Mouse (Mus musculus) G1E (cell line): ENCODE measurements around the gene S100a6. TPM values are rescaled to one million over a fixed set of nuclear protein-coding genes. Genes with fewer than 3 reads are reported as not detected.

Experiments used
- ATAC-seq: 2 replicates; pipeline ENCODE4 v1.8.0; 2016; ENCODE audit warnings: mild to moderate bottlenecking; ENCODE audit not compliant: insufficient number of reproducible peaks, poor library complexity, low FRiP score, severe bottlenecking; ENCODE audit errors: extremely low read depth
- DNase-seq: peaks from one replicate; pipeline ENCODE4 v3.0.0; 2012; ENCODE audit warnings: low spot score
- H3K27me3 ChIP-seq: 2 replicates; pipeline ENCODE4 v1.6.1; 2012; ENCODE audit warnings: mild to moderate bottlenecking, low read length, inconsistent platforms; ENCODE audit not compliant: insufficient read depth
- H3K36me3 ChIP-seq: replicated peaks from 2 replicates; pipeline ENCODE3; 2012; ENCODE audit warnings: mild to moderate bottlenecking, inconsistent platforms
- H3K4me1 ChIP-seq: 2 replicates; pipeline ENCODE4 v1.6.1; 2012; ENCODE audit warnings: low read depth, low read length, inconsistent platforms, mixed read lengths; ENCODE audit not compliant: insufficient read depth
- H3K4me3 ChIP-seq: 2 replicates; pipeline ENCODE4 v1.5.1; 2012; ENCODE audit warnings: low read depth, mild to moderate bottlenecking, inconsistent platforms, low read length, moderate library complexity, mixed read lengths
- H3K9me3 ChIP-seq: replicated peaks from 2 replicates; pipeline ENCODE4 v1.6.1; 2012; ENCODE audit warnings: inconsistent platforms
- CTCF ChIP-seq: IDR thresholded peaks from 2 replicates; pipeline ENCODE4 v1.5.1; 2012; ENCODE audit warnings: low read depth, low read length, inconsistent platforms, mixed read lengths
- GATA1 ChIP-seq: IDR thresholded peaks from 2 replicates; pipeline ENCODE4 v1.6.1; 2012; ENCODE audit warnings: borderline replicate concordance, low read length, inconsistent platforms, mixed read lengths
- GATA2 ChIP-seq: IDR thresholded peaks from 2 replicates; pipeline ENCODE4 v1.6.1; 2012; ENCODE audit warnings: low read depth, low read length, inconsistent platforms, borderline replicate concordance
- POLR2AphosphoS5 ChIP-seq: IDR thresholded peaks from 2 replicates; pipeline ENCODE4 v1.6.1; 2012; ENCODE audit warnings: low read depth, low read length, inconsistent platforms; ENCODE audit not compliant: insufficient replicate concordance
- TAL1 ChIP-seq: conservative IDR thresholded peaks from 2 replicates; pipeline ENCODE4 v1.6.1; 2012; ENCODE audit warnings: low read depth, low read length, inconsistent platforms, mixed read lengths
- polyA plus RNA-seq: library from polyadenylated mRNA; stranded (reverse); fragments of >175 nt; gene quantifications from 2 replicates; pipeline ENCODE4 v1.2.3, GENCODE M21; 2012
- total RNA-seq, 2 experiments: library from RNA; stranded (forward) in 1 of 2; stranded (reverse) in 1 of 2; fragments of 200-1000 nt in 1 of 2; fragments of >200 nt in 1 of 2; fragmentation: Nextera tagmentation in 1 of 2; gene quantifications; 2 replicates each; pipeline ENCODE4 v1.2.3; 2014 to 2017

Gene S100a6
- total and polyA plus RNA-seq, 3 experiments: not detected

GRCm38 (mm10) chr3:90605736-90606135 lies 6.9 kb upstream of the S100a6 start:
- Histone ChIP-seq H3K36me3 (no peaks in the 10 kb centered on the region), H3K9me3 (no peaks in the 10 kb centered on the region), H3K4me3 (no peak overlapping the region), H3K4me1 (no peaks in the 10 kb centered on the region), H3K27me3 (peaks cover 9% of the 10 kb centered on the region)
- TF ChIP-seq POLR2AphosphoS5 (no peak), TAL1 (no peak), GATA2 (no peak), CTCF (no peak), GATA1 (no peak)
- no peak for DNase-seq
- no peak for ATAC-seq

- no peak overlapping the region for H3K4me3 ChIP-seq
- H3K9me3 ChIP-seq: no peaks in the 10 kb centered on the region
- no peaks in the 10 kb centered on the region for H3K36me3 ChIP-seq
- DNase-seq (no peak), ATAC-seq (no peak)
- TF ChIP-seq GATA1 (no peak), TAL1 (no peak), POLR2AphosphoS5 (no peak), CTCF (no peak), GATA2 (no peak)
- no peaks in the 10 kb centered on the region for H3K4me1 ChIP-seq
- H3K27me3 ChIP-seq: peaks cover 9% of the 10 kb centered on the region
These were observed 6.5 kb upstream of the S100a6 start for GRCm38 (mm10) chr3:90606185-90606584.

- DNase-seq (no peak), ATAC-seq (no peak)
- Histone ChIP-seq H3K4me3 (no peak overlapping the region), H3K4me1 (no peaks in the 10 kb centered on the region), H3K36me3 (no peaks in the 10 kb centered on the region), H3K27me3 (peaks cover 6% of the 10 kb centered on the region), H3K9me3 (no peaks in the 10 kb centered on the region)
- no peak for TF ChIP-seq CTCF
- TF ChIP-seq TAL1: no peak
- no peak for TF ChIP-seq GATA1
- no peak for TF ChIP-seq POLR2AphosphoS5
- TF ChIP-seq GATA2: no peak
These were observed 5.3 kb upstream of the S100a6 start for GRCm38 (mm10) chr3:90607361-90607760.

- no peaks in the 10 kb centered on the region for H3K36me3 ChIP-seq
- no peaks in the 10 kb centered on the region for H3K9me3 ChIP-seq
- TF ChIP-seq CTCF: no peak
- TF ChIP-seq GATA2: no peak
- TF ChIP-seq GATA1: no peak
- no peak for TF ChIP-seq POLR2AphosphoS5
- TF ChIP-seq TAL1: no peak
- H3K4me3 ChIP-seq: no peak within 1 kb of the TSS
- peaks cover 10% of the 10 kb centered on the region for H3K27me3 ChIP-seq
- ATAC-seq (no peak), DNase-seq (no peak)
- no peaks in the 10 kb centered on the region for H3K4me1 ChIP-seq
These were observed 4.5 kb upstream of the S100a6 start, which contains the start of gene S100a5 for GRCm38 (mm10) chr3:90608223-90608622. S100a5 (plus strand) TSS chr3:90608523.

GRCm38 (mm10) chr3:90609102-90609501 lies 3.6 kb upstream of the S100a6 start:
- Histone ChIP-seq H3K4me3 (no peak overlapping the region), H3K4me1 (no peaks in the 10 kb centered on the region), H3K9me3 (no peaks in the 10 kb centered on the region), H3K36me3 (no peaks in the 10 kb centered on the region), H3K27me3 (peaks cover 15% of the 10 kb centered on the region)
- no peak for ATAC-seq
- TF ChIP-seq GATA2 (no peak), POLR2AphosphoS5 (no peak), GATA1 (no peak), TAL1 (no peak), CTCF (no peak)
- no peak for DNase-seq

GRCm38 (mm10) chr3:90611494-90611893 lies 1.2 kb upstream of the S100a6 start:
- Histone ChIP-seq H3K36me3 (no peaks in the 10 kb centered on the region), H3K9me3 (no peaks in the 10 kb centered on the region), H3K27me3 (peaks cover 19% of the 10 kb centered on the region), H3K4me3 (no peak overlapping the region), H3K4me1 (peaks cover 4% of the 10 kb centered on the region)
- TF ChIP-seq CTCF (no peak), TAL1 (no peak), POLR2AphosphoS5 (no peak), GATA1 (no peak), GATA2 (no peak)
- DNase-seq: no peak
- ATAC-seq: no peak

- no peak overlapping the region for H3K4me3 ChIP-seq
- H3K36me3 ChIP-seq: no peaks in the 10 kb centered on the region
- ATAC-seq (no peak), DNase-seq (no peak)
- no peaks in the 10 kb centered on the region for H3K9me3 ChIP-seq
- H3K4me1 ChIP-seq: peaks cover 4% of the 10 kb centered on the region
- no peak for TF ChIP-seq POLR2AphosphoS5
- no peak for TF ChIP-seq GATA1
- TF ChIP-seq TAL1: no peak
- no peak for TF ChIP-seq GATA2
- no peak for TF ChIP-seq CTCF
- peaks cover 19% of the 10 kb centered on the region for H3K27me3 ChIP-seq
These were observed 621 bp upstream of the S100a6 start for GRCm38 (mm10) chr3:90612061-90612460.
